Mouse (Mus musculus) lung, embryonic 16.5 days (tissue): ENCODE data around the gene Polr2l. TPM values are rescaled to one million over a fixed set of nuclear protein-coding genes. Genes with fewer than 3 reads are reported as not detected.

Experiments
- ATAC-seq: fragments of 200-750 bp; cut with Nextera tagmentation; 2 replicates; pipeline ENCODE4 v1.8.0; 2017; ENCODE audit warnings: low read depth, mild to moderate bottlenecking, moderate library complexity
- H3K27ac ChIP-seq: fragments of 300-500 bp; sonication (generic); 2 replicates; pipeline ENCODE4 v1.5.1; 2014; ENCODE audit warnings: mild to moderate bottlenecking, control low read depth, low read length
- H3K27me3 ChIP-seq: fragments of 300-500 bp; sonication (generic); 2 replicates; pipeline ENCODE4 v1.6.1; 2014; ENCODE audit warnings: low read depth, low read length, mixed read lengths; ENCODE audit not compliant: control insufficient read depth, insufficient read depth
- H3K36me3 ChIP-seq: fragments of 300-500 bp; sonication (generic); 2 replicates; pipeline ENCODE4 v1.6.1; 2014; ENCODE audit warnings: low read length; ENCODE audit not compliant: control insufficient read depth, insufficient read depth
- H3K4me1 ChIP-seq: fragments of 300-500 bp; sonication (generic); replicated peaks from 2 replicates; pipeline ENCODE4 v1.6.1; 2014; ENCODE audit warnings: low read length, mixed read lengths; ENCODE audit not compliant: control insufficient read depth, insufficient read depth
- H3K4me2 ChIP-seq: fragments of 300-500 bp; sonication (generic); 2 replicates; pipeline ENCODE4 v1.6.1; 2014; ENCODE audit warnings: low read depth, low read length, control low read depth
- H3K4me3 ChIP-seq: fragments of 300-500 bp; sonication (generic); 2 replicates; pipeline ENCODE4 v1.5.1; 2014; ENCODE audit warnings: mild to moderate bottlenecking, low read length, control low read depth
- H3K9ac ChIP-seq: fragments of 300-500 bp; sonication (generic); 2 replicates; pipeline ENCODE4 v1.6.1; 2014; ENCODE audit warnings: low read length, control low read depth
- H3K9me3 ChIP-seq: fragments of 300-500 bp; sonication (generic); 2 replicates; pipeline ENCODE4 v1.6.1; 2016; ENCODE audit warnings: low read length; ENCODE audit not compliant: control insufficient read depth
- WGBS: fragments of 180-500 bp; shearing (Covaris S2); extraction: QIAGEN DNeasy Blood & Tissue Kit; methylation state at CpG from one replicate; pipeline ENCODE4 v1.1.7; 2014; 5-methylcytosine and 5-hydroxymethylcytosine counted together
- polyA plus RNA-seq: library from polyadenylated mRNA; unstranded; fragments of >200 nt; fragmentation: Nextera tagmentation; extraction: Ambion mirVana; gene quantifications from 2 replicates; pipeline ENCODE4 v1.2.1, GENCODE M21; 2015

Polr2l gene
- polyA plus RNA-seq, 1 experiment from 2014 or later: 61.3 TPM

- H3K4me1 ChIP-seq: peaks cover 41% of the 10 kb centered on the region
- WGBS: 9% methylated on average over 10 of the region's 10 CpGs
- no peak for ATAC-seq
- H3K36me3 ChIP-seq: no peaks in the 10 kb centered on the region
- H3K4me2 ChIP-seq: peak overlapping the region; percentile 98
- H3K4me3 ChIP-seq: peak overlapping the region; percentile 12; the same call in 1 of the 2 replicates
- no peak overlapping the region for H3K27ac ChIP-seq
- peak overlapping the region; percentile 65; the same call in 1 of the 2 replicates for H3K9ac ChIP-seq
- no peaks in the 10 kb centered on the region for H3K9me3 ChIP-seq
- peaks cover 4% of the 10 kb centered on the region for H3K27me3 ChIP-seq
Measured at GRCm38 (mm10) chr7:141480842-141481497, 6.0 kb upstream of the Polr2l start.

- H3K9ac ChIP-seq: peak overlapping the region; percentile 61
- WGBS: 51% methylated on average over 5 of the region's 5 CpGs
- H3K4me2 ChIP-seq: peak overlapping the region; percentile 94
- no peak for ATAC-seq
- peaks cover 4% of the 10 kb centered on the region for H3K27me3 ChIP-seq
- H3K4me1 ChIP-seq: peaks cover 59% of the 10 kb centered on the region
- H3K4me3 ChIP-seq: no peak overlapping the region
- no peaks in the 10 kb centered on the region for H3K9me3 ChIP-seq
- peak overlapping the region; percentile 99 for H3K27ac ChIP-seq
- H3K36me3 ChIP-seq: no peaks in the 10 kb centered on the region
Measured at GRCm38 (mm10) chr7:141478270-141478748, 3.4 kb upstream of the Polr2l start.

DNA sequence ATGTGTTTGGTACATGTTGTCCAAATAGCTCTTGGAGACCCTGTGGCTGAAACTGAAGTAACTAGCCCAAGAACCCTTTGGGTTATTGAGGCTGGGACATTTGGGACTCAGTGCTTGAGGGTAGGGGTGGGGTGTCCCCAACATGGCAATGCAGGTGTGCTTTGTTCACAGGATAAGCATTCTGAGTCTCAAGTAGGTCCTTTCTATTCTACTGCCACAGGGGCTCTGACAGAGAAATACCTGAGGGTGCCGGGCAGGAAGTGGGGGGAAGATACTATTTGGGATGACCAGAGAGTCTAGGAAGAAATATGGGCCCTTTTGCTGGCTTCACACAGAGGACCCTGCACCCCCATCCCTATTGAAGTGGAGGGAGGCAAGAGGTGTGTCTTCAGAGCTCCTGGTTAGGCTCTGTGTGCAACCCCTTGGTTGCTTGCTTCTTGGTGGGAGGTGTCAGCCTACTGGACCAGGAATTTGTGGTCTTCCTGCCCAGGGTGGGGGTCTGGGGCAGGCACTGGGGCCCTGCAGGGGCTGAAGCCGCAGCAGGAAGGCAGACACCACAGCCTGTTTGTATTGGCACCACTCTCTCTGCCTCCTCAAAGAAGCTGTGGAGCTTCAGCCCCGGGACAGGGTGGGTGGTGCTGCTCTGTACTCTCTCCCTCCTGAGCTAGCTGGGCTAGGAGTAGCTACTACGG lies 2.8 kb upstream of the Polr2l start:
- Histone ChIP-seq H3K27me3 (peaks cover 3% of the 10 kb centered on the region), H3K27ac (peak overlapping the region; percentile 99), H3K9me3 (no peaks in the 10 kb centered on the region), H3K9ac (peak overlapping the region; percentile 61), H3K4me1 (peaks cover 56% of the 10 kb centered on the region), H3K4me3 (no peak overlapping the region), H3K36me3 (no peaks in the 10 kb centered on the region), H3K4me2 (peak overlapping the region; percentile 94)
- WGBS: 22% methylated on average over 4 of the region's 4 CpGs
- no peak for ATAC-seq

- peak overlapping the region; percentile 61 for H3K9ac ChIP-seq
- WGBS: 0% methylated on average over 7 of the region's 7 CpGs
- peaks cover 50% of the 10 kb centered on the region for H3K4me1 ChIP-seq
- no peaks in the 10 kb centered on the region for H3K9me3 ChIP-seq
- no peaks in the 10 kb centered on the region for H3K27me3 ChIP-seq
- H3K36me3 ChIP-seq: peaks cover 6% of the 10 kb centered on the region
- peak; percentile 4; the same call in 1 of the 2 replicates for ATAC-seq
- peak overlapping the region; percentile 94 for H3K4me2 ChIP-seq
- peak overlapping the region; percentile 86 for H3K4me3 ChIP-seq
- H3K27ac ChIP-seq: peak overlapping the region; percentile 99
Measured at GRCm38 (mm10) chr7:141476981-141477370, 2.0 kb upstream of the Polr2l start.

DNA sequence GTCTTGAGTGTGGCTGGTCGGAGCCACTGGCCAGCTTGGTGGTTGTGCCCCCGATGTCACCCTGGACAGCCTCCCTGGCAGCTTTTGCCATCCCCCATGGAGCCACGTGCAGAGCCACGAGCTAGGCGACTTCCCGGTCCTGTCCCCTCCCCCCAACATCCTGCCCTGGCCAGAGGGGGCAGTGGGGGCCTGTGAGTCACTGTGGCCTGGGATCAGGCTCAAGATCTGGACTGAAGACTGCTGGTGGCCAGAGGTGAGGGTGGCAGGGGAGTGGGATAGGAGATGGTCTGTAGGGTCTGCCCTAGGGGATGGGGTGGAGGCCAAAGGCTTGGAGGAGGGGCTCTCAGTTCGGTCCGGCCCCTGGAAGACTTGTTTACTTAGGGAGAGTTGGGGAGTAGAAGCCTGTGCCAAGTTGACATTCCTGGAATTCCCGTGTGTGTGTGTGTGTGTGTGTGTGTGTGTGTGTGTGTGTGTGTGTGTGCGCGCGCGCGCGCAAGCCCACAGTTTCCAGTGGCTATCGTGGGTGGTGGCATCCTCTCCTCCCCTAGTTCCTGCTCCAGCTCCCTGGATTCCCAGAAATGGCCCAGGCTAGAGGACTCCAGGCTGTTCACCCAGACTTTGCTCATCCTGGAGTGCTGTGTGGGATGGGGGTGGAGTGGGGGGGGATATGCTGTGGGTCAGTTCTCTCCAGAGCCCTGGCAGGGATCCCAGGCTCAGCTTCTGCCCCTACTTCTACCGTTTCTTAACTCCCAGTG lies 1.5 kb upstream of the Polr2l start:
- Histone ChIP-seq H3K4me2 (peak overlapping the region; percentile 94), H3K27ac (peak overlapping the region; percentile 99), H3K4me3 (peak overlapping the region; percentile 86), H3K9me3 (no peaks in the 10 kb centered on the region), H3K27me3 (no peaks in the 10 kb centered on the region), H3K36me3 (peaks cover 9% of the 10 kb centered on the region), H3K4me1 (peaks cover 45% of the 10 kb centered on the region), H3K9ac (peak overlapping the region; percentile 92)
- 0% methylated on average over 17 of the region's 17 CpGs for WGBS
- peak; percentile 83 for ATAC-seq

GRCm38 (mm10) chr7:141475805-141476158 lies 850 bp upstream of the Polr2l start:
- WGBS: under 1% methylated on average over 12 of the region's 12 CpGs

GRCm38 (mm10) chr7:141474160-141474559 lies 772 bp downstream of the Polr2l start:
- Histone ChIP-seq H3K27me3 (no peaks in the 10 kb centered on the region), H3K4me2 (peak overlapping the region; percentile 94), H3K27ac (no peak overlapping the region), H3K9me3 (no peaks in the 10 kb centered on the region), H3K36me3 (peaks cover 26% of the 10 kb centered on the region), H3K4me3 (peak overlapping the region; percentile 86), H3K9ac (peak overlapping the region; percentile 92), H3K4me1 (peaks cover 46% of the 10 kb centered on the region)
- 9% methylated on average over 5 of the region's 5 CpGs for WGBS
- no peak for ATAC-seq

More at GRCm38 (mm10) chr7:141475805-141476158, 850 bp upstream of the Polr2l start:
- H3K4me2 ChIP-seq: peak overlapping the region; percentile 94
- H3K36me3 ChIP-seq: peaks cover 15% of the 10 kb centered on the region
- peak; percentile 1; the same call in 1 of the 2 replicates for ATAC-seq
- peak overlapping the region; percentile 86 for H3K4me3 ChIP-seq
- H3K27me3 ChIP-seq: no peaks in the 10 kb centered on the region
- H3K4me1 ChIP-seq: peaks cover 39% of the 10 kb centered on the region
- peak overlapping the region; percentile 99 for H3K27ac ChIP-seq
- peak overlapping the region; percentile 92 for H3K9ac ChIP-seq
- H3K9me3 ChIP-seq: no peaks in the 10 kb centered on the region

DNA sequence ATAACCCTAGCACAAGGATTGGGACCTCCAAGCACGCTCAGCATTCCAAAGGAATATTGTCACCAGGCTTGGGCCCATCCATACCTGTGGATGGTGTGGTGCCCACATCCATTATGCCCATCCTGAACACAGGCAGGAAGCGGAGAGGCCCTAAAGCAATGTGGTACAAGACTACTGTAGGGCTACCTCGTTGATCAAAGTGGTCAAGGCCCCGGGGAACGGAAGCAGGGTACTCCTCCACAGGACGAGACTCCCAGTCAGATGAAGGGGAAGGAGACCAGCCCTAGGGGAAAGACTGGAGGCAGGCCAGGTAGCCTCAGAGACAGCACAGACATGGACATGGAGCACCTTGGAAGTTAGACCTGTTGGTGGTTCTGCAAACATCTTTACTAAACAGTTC lies 2.2 kb downstream of the Polr2l start:
- 80% methylated on average over 6 of the region's 6 CpGs for WGBS
- peaks cover 50% of the 10 kb centered on the region for H3K4me1 ChIP-seq
- ATAC-seq: no peak

DNA sequence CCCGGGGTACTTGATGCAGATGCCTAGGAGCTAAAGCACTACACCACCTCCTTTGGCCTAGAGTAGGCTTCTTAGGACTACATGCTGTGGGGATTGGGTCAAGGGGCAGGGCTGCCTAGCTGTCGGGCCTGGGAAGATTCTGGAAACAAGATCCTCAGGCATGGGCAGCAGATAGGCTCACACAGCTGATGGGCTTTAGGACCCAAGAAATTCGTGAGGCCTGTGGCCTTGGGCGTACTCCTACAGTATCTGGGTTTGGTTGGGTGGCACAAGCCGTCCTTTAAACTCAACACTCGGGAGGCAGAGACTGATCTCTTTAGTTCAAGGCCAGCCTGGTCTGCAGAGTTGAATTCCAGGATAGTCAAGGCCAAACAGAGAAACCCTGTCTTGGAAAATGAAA lies 2.7 kb downstream of the Polr2l start:
- Histone ChIP-seq H3K36me3 (peaks cover 26% of the 10 kb centered on the region), H3K4me1 (peaks cover 44% of the 10 kb centered on the region), H3K4me3 (no peak overlapping the region), H3K27me3 (no peaks in the 10 kb centered on the region), H3K9ac (no peak overlapping the region), H3K27ac (no peak overlapping the region), H3K4me2 (no peak overlapping the region), H3K9me3 (no peaks in the 10 kb centered on the region)
- no peak for ATAC-seq
- 73% methylated on average over 6 of the region's 6 CpGs for WGBS

More for the DNA sequence above, 2.2 kb downstream of the Polr2l start:
- Histone ChIP-seq H3K27ac (no peak overlapping the region), H3K9ac (no peak overlapping the region), H3K27me3 (no peaks in the 10 kb centered on the region), H3K36me3 (peaks cover 26% of the 10 kb centered on the region), H3K4me3 (no peak overlapping the region), H3K4me2 (no peak overlapping the region), H3K9me3 (no peaks in the 10 kb centered on the region)
